Mouse (Mus musculus): ENCODE results near the gene Lemd1. TPM values are rescaled to one million over a fixed set of nuclear protein-coding genes. Genes with fewer than 3 reads are reported as not detected.
A peak's percentile ranks its signal among the peaks of the same experiment; 100 is the strongest.

Lemd1 gene
- polyA plus RNA-seq, 1 experiment from 2014 or later = 0.27 TPM

DNA sequence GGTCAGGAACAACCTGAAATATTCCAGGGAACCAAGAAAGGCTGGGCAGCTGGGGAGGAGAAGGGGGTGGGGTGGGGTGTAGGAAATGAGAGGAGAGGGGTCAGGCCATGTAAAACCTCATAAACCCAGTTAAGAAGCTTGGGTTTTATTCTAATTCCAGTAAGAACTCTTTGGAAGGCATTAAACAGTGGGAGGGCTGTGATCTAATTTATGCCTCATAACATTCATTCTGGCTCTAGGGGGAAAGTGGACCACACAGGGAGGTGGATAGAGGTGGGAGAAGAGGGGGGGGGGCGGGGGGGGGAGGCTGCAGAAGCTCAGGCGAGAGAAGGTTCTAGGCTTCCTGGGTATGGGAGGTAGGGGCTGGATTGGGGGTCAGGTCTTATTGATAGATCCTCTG, 19.6 kb upstream of the Lemd1 start:
- DNase-seq (ENCODE audit: low spot score) (no peak), ATAC-seq (replicated peaks; ENCODE audit: low FRiP score) (no peak)
- H3K27ac ChIP-seq (ENCODE audit: low read depth, low read length) = no peak overlapping the region
- no peak overlapping the region for H3K4me2 ChIP-seq
- H3K36me3 ChIP-seq (ENCODE audit: control insufficient read depth, insufficient read depth, low read length) = no peaks in the 10 kb centered on the region
- H3K9ac ChIP-seq (ENCODE audit: low read depth, low read length) = no peak overlapping the region
- WGBS = 21% methylated on average over 2 of the region's 2 CpGs
- peaks cover 5% of the 10 kb centered on the region; the same call in 1 of the 2 replicates for H3K27me3 ChIP-seq (replicated peaks; ENCODE audit: control insufficient read depth, insufficient read depth, low read length)
- H3K9me3 ChIP-seq (ENCODE audit: control insufficient read depth, low read length) = no peaks in the 10 kb centered on the region
- H3K4me1 ChIP-seq (replicated peaks; ENCODE audit: control insufficient read depth, insufficient read depth, low read length) = 0 out of 2 replicates have a peak, but pooled peaks cover 3% of the 10 kb centered on the region
- no peak overlapping the region for H3K4me3 ChIP-seq (ENCODE audit: low read depth, low read length)

DNA sequence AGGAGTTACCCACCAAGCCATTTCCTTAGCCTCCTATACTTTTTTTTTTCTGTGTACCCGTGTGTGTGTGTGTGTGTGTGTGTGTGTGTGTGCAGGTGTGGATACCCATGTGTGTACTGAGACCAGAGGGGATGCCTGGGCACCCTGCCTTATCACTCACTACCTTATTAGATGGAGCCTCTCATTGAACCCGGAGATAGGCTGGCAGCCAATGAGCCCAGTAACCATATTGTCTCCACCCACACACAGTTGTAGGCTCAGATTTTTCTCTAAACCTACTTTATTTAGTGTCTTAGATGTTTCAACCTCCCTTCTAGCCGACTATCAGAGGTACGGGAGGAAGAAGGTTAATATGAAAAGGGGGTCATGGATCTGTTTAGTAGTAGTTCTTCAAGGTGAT, 4.9 kb upstream of the Lemd1 start:
- no peak for ATAC-seq (replicated peaks; ENCODE audit: low FRiP score)
- no peak overlapping the region for H3K27ac ChIP-seq (ENCODE audit: low read depth, low read length)
- H3K36me3 ChIP-seq (ENCODE audit: control insufficient read depth, insufficient read depth, low read length) = no peaks in the 10 kb centered on the region
- H3K9ac ChIP-seq (ENCODE audit: low read depth, low read length) = no peak overlapping the region
- no peak for DNase-seq (ENCODE audit: low spot score)
- no peaks in the 10 kb centered on the region for H3K9me3 ChIP-seq (ENCODE audit: control insufficient read depth, low read length)
- H3K27me3 ChIP-seq (replicated peaks; ENCODE audit: control insufficient read depth, insufficient read depth, low read length) = peaks cover 48% of the 10 kb centered on the region
- no peak overlapping the region for H3K4me2 ChIP-seq
- no peak overlapping the region for H3K4me3 ChIP-seq (ENCODE audit: low read depth, low read length)
- H3K4me1 ChIP-seq (replicated peaks; ENCODE audit: control insufficient read depth, insufficient read depth, low read length) = peaks cover 6% of the 10 kb centered on the region
- 74% methylated on average over 4 of the region's 4 CpGs for WGBS

DNA sequence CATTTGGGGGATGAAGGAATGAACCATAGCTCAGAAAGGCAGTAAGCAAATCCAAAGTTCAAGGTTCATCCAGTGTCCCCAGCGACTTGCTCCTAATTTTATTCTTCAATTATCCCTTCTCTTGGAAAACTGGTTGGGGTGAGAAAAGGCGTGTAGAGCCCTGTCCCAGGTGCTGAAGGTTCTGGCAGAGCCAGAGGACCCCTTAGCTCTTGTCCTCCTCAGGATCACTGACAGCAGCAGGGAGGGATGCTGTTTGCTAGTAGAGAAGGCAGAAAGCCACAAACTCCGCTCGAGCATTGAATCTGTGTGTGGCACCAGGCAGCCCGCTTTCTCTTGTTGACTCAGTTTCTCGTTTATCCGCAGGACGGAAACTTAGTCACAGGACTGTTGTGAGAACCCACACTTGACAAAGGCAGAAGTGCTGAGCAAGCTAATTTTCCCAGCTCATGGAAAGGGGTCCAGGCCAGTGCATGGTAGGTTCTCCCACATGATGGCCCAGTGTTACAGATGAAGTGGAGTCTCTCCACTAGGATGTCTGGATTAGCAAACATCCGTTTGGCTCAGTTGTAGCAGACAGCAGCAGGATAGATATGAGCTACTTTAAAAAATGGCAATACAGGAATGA, 2.7 kb upstream of the Lemd1 start:
- H3K4me2 ChIP-seq = no peak overlapping the region
- no peak for ATAC-seq (replicated peaks; ENCODE audit: low FRiP score)
- peaks cover 6% of the 10 kb centered on the region for H3K4me1 ChIP-seq (replicated peaks; ENCODE audit: control insufficient read depth, insufficient read depth, low read length)
- H3K9ac ChIP-seq (ENCODE audit: low read depth, low read length) = no peak overlapping the region
- no peaks in the 10 kb centered on the region for H3K36me3 ChIP-seq (ENCODE audit: control insufficient read depth, insufficient read depth, low read length)
- WGBS = 33% methylated on average over 9 of the region's 9 CpGs
- no peaks in the 10 kb centered on the region for H3K9me3 ChIP-seq (ENCODE audit: control insufficient read depth, low read length)
- no peak overlapping the region for H3K27ac ChIP-seq (ENCODE audit: low read depth, low read length)
- no peak for DNase-seq (ENCODE audit: low spot score)
- no peak overlapping the region for H3K4me3 ChIP-seq (ENCODE audit: low read depth, low read length)
- H3K27me3 ChIP-seq (replicated peaks; ENCODE audit: control insufficient read depth, insufficient read depth, low read length) = peaks cover 66% of the 10 kb centered on the region

DNA sequence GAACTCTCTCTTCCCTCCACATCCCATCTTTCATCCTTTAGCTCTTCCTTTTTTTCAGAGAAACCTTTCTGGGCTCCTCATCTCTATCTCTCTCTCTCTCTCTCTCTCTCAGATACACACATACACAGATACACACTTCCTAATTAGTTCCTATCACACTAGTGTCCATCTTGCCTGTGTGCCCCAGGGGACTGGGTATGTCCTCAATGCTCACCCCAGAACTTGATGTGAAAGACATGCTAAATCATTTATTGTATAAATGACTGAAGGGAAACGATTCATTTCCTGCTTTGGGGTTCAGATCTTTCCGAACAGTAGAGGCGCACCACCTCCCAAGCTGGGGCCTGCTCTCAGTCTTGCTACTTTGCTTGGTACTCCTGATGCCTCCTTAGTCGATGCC, 2.0 kb upstream of the Lemd1 start:
- 45% methylated on average over 4 of the region's 4 CpGs for WGBS
- ATAC-seq (replicated peaks; ENCODE audit: low FRiP score) = no peak
- peaks cover 70% of the 10 kb centered on the region for H3K27me3 ChIP-seq (replicated peaks; ENCODE audit: control insufficient read depth, insufficient read depth, low read length)
- peaks cover 6% of the 10 kb centered on the region for H3K4me1 ChIP-seq (replicated peaks; ENCODE audit: control insufficient read depth, insufficient read depth, low read length)
- H3K4me2 ChIP-seq = no peak overlapping the region
- no peaks in the 10 kb centered on the region for H3K36me3 ChIP-seq (ENCODE audit: control insufficient read depth, insufficient read depth, low read length)
- H3K9ac ChIP-seq (ENCODE audit: low read depth, low read length) = no peak overlapping the region
- DNase-seq (ENCODE audit: low spot score) = no peak
- H3K27ac ChIP-seq (ENCODE audit: low read depth, low read length) = no peak overlapping the region
- H3K9me3 ChIP-seq (ENCODE audit: control insufficient read depth, low read length) = no peaks in the 10 kb centered on the region
- no peak overlapping the region for H3K4me3 ChIP-seq (ENCODE audit: low read depth, low read length)

DNA sequence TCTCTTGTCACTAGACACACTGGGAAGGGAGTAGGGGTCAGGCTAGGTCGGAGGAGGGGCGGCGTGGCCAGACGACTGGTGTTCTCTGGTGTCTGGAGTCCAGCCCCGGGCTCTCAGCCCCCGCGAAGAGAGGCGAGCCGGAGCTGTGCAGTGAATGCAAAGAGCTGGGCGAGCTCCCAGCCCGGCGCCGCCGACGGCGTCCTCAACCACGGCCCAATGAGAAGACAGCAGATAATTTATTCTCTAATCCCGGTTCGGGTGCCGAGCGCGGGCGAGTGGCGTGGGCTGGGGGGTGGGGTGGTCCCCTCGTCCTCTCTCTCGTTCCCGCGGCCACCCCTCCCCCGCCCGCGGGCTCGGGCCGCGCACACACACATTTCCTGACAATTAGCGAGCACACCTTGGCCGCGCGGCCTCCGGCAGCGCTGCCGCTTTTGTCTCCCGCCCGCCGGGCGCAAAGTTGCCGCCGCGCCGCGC, 1.2 kb upstream of the Lemd1 start:
- ATAC-seq (replicated peaks; ENCODE audit: low FRiP score) (no peak), DNase-seq (ENCODE audit: low spot score) (no peak)
- H3K9ac ChIP-seq (ENCODE audit: low read depth, low read length) = peak overlapping the region; percentile 39
- peak overlapping the region; percentile 58 for H3K4me3 ChIP-seq (ENCODE audit: low read depth, low read length)
- WGBS = 1% methylated on average over 47 of the region's 50 CpGs
- no peak overlapping the region for H3K27ac ChIP-seq (ENCODE audit: low read depth, low read length)
- no peaks in the 10 kb centered on the region for H3K9me3 ChIP-seq (ENCODE audit: control insufficient read depth, low read length)
- H3K36me3 ChIP-seq (ENCODE audit: control insufficient read depth, insufficient read depth, low read length) = no peaks in the 10 kb centered on the region
- peaks cover 77% of the 10 kb centered on the region for H3K27me3 ChIP-seq (replicated peaks; ENCODE audit: control insufficient read depth, insufficient read depth, low read length)
- peaks cover 6% of the 10 kb centered on the region for H3K4me1 ChIP-seq (replicated peaks; ENCODE audit: control insufficient read depth, insufficient read depth, low read length)
- H3K4me2 ChIP-seq = peak overlapping the region; percentile 86

DNA sequence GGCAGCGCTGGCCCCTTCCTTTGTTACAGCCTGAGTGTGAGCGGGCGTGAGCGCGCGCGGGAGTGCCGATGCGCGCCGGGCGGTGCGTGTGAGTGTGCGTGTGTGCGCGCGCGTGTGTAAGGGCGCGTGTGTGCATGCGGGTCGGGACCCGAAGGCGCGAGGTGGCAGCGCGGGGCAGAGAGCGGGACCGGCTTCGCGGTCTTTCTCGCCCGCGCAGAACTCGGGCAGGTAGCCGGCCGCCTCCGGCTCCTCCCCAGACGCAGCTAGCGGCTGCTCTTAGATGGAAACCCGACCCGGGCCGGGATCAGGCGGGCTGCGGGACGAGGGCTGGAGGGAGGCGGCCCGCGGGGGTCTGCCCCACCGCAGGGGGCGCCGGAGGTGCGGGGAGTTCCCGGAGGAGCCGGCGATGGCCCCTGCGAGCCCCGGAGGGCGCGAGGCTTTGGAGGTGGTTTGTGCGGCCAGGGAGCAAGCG, 574 bp upstream of the Lemd1 start:
- under 1% methylated on average over 56 of the region's 62 CpGs for WGBS
- Histone ChIP-seq H3K9me3 (ENCODE audit: control insufficient read depth, low read length) (no peaks in the 10 kb centered on the region), H3K4me3 (ENCODE audit: low read depth, low read length) (peak overlapping the region; percentile 58), H3K27me3 (replicated peaks; ENCODE audit: control insufficient read depth, insufficient read depth, low read length) (peaks cover 78% of the 10 kb centered on the region), H3K4me2 (peak overlapping the region; percentile 86), H3K4me1 (replicated peaks; ENCODE audit: control insufficient read depth, insufficient read depth, low read length) (peaks cover 6% of the 10 kb centered on the region), H3K36me3 (ENCODE audit: control insufficient read depth, insufficient read depth, low read length) (no peaks in the 10 kb centered on the region), H3K27ac (ENCODE audit: low read depth, low read length) (no peak overlapping the region), H3K9ac (ENCODE audit: low read depth, low read length) (peak overlapping the region; percentile 39)
- ATAC-seq (replicated peaks; ENCODE audit: low FRiP score) (no peak), DNase-seq (ENCODE audit: low spot score) (no peak)

DNA sequence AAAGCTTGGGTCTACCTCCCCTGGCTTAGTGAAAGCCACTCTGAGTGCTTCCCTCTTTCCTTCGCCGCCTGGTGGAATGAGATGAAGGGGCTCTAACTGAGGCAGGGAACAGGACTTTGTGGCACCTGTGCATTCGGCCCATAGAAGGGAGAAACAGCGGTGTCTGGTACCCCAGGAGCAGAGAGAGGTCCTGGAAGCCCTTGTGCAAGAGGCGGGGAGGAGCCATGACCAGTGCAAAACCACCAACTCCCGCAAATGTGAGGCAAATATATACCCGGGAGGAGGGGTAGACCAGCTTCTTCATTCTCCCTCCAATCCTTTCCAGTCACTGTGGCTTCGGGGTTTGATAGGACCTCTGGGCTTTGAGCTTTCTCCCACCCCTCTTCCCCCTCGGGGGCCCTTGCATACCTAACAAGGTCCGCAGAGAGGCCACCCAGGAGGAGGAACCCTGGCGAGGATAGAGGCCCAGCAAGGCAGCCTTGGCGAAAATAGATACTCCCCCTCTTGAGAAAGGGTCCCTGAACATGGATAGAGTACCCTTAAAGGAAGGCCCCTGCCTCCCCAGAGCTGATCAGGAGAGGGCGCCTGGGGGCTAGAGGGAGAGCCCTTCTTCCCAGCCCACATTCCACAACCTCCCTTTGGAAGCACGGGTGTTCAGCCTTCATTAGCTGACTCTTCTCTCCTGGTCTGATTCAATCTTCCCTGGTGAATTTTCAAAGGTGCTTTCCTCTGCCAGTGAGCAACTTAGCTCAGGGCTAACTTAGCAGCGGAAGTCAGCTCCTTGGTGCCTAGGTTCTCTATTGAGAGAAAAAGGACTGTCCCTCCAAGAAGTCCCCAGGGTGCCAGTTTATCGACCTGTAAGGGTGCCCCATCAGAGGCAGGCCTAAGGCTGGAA, 802 bp downstream of the Lemd1 start:
- 8% methylated on average over 16 of the region's 16 CpGs for WGBS
- no peak for ATAC-seq (replicated peaks; ENCODE audit: low FRiP score)
- Histone ChIP-seq H3K4me3 (ENCODE audit: low read depth, low read length) (no peak overlapping the region), H3K9me3 (ENCODE audit: control insufficient read depth, low read length) (no peaks in the 10 kb centered on the region), H3K27me3 (replicated peaks; ENCODE audit: control insufficient read depth, insufficient read depth, low read length) (peaks cover 88% of the 10 kb centered on the region), H3K4me1 (replicated peaks; ENCODE audit: control insufficient read depth, insufficient read depth, low read length) (peaks cover 6% of the 10 kb centered on the region), H3K27ac (ENCODE audit: low read depth, low read length) (no peak overlapping the region), H3K9ac (ENCODE audit: low read depth, low read length) (no peak overlapping the region), H3K4me2 (peak overlapping the region; percentile 86), H3K36me3 (ENCODE audit: control insufficient read depth, insufficient read depth, low read length) (no peaks in the 10 kb centered on the region)
- DNase-seq (ENCODE audit: low spot score) = no peak

DNA sequence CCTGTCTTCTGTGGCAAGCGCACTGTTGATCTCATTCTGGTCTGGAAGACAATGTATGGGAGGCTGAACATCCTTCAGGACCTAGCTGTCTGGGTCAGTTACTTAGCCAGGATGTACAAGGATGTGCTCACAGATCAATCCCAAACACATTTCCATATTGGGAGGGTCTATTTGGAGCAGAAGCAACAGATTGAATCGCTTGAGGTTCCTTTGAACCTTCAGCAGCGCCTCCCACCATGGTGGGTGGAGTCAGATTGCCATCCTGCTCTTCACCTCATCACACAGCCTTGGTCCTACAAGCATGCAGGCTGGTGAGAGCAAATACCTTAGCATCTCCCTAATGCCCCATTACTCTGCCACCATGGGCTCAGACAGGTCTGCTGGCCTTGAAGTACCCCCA, 2.6 kb downstream of the Lemd1 start:
- peaks cover 85% of the 10 kb centered on the region for H3K27me3 ChIP-seq (replicated peaks; ENCODE audit: control insufficient read depth, insufficient read depth, low read length)
- no peak for DNase-seq (ENCODE audit: low spot score)
- 61% methylated on average over 3 of the region's 3 CpGs for WGBS
- H3K4me1 ChIP-seq (replicated peaks; ENCODE audit: control insufficient read depth, insufficient read depth, low read length) = peaks cover 6% of the 10 kb centered on the region
- no peak overlapping the region for H3K4me2 ChIP-seq
- no peak for ATAC-seq (replicated peaks; ENCODE audit: low FRiP score)
- no peak overlapping the region for H3K27ac ChIP-seq (ENCODE audit: low read depth, low read length)
- no peak overlapping the region for H3K4me3 ChIP-seq (ENCODE audit: low read depth, low read length)
- no peak overlapping the region for H3K9ac ChIP-seq (ENCODE audit: low read depth, low read length)
- H3K36me3 ChIP-seq (ENCODE audit: control insufficient read depth, insufficient read depth, low read length) = no peaks in the 10 kb centered on the region
- no peaks in the 10 kb centered on the region for H3K9me3 ChIP-seq (ENCODE audit: control insufficient read depth, low read length)

Measured in liver, embryonic 11.5 days (tissue).